Mouse (Mus musculus) gastrocnemius, postnatal 14 days (tissue): Measurements from ENCODE around the gene Srbd1. TPM values are rescaled to one million over a fixed set of nuclear protein-coding genes. Genes with fewer than 3 reads are reported as not detected.

Experiments used
- DNase-seq: peaks from one replicate; pipeline ENCODE4 v3.0.0; 2021; ENCODE audit warnings: mixed read lengths
- intact Hi-C: fragments of 180-260 bp; cut with DNase I; formaldehyde crosslinking; loops from one replicate; pipeline ENCODE4 v1.15.1; 2025; ENCODE audit warnings: low total_unique reads
- total RNA-seq, 2 experiments: library from RNA; stranded (reverse); gene quantifications; 2 replicates each; pipeline ENCODE4 v1.2.3; 2021

Srbd1 gene
- total RNA-seq, 2 experiments from 2014 or later: 6.5 to 7.6 TPM

GRCm38 (mm10) chr17:86040221-86040984 lies 104.6 kb downstream of the Srbd1 start:
- DNase-seq: no peak

GRCm38 (mm10) chr17:86039741-86040140 lies 105.2 kb downstream of the Srbd1 start:
- DNase-seq: no peak
- intact Hi-C loops: no loop called here

More at GRCm38 (mm10) chr17:86040221-86040984, 104.6 kb downstream of the Srbd1 start:
- intact Hi-C loops: no loop called here

GRCm38 (mm10) chr17:86038211-86038648 lies 106.7 kb downstream of the Srbd1 start:
- peak; percentile 14 for DNase-seq
- intact Hi-C loops: no loop called here

GRCm38 (mm10) chr17:86035576-86035975 lies 109.4 kb downstream of the Srbd1 start:
- no peak for DNase-seq
- intact Hi-C loops: no loop called here

- intact Hi-C loops: no loop called here
Measured at GRCm38 (mm10) chr17:86035146-86035545, 109.8 kb downstream of the Srbd1 start.

GRCm38 (mm10) chr17:86034641-86035040 lies 110.3 kb downstream of the Srbd1 start:
- DNase-seq: no peak
- intact Hi-C loops: no loop called here

More at GRCm38 (mm10) chr17:86035146-86035545, 109.8 kb downstream of the Srbd1 start:
- DNase-seq: peak; percentile 8

- DNase-seq: peak; percentile 33
- intact Hi-C loops: no loop called here
Measured at GRCm38 (mm10) chr17:86032113-86032714, 112.8 kb downstream of the Srbd1 start.

GRCm38 (mm10) chr17:86030016-86030415 lies 115.0 kb downstream of the Srbd1 start:
- no peak for DNase-seq
- intact Hi-C loops: no loop called here

DNA sequence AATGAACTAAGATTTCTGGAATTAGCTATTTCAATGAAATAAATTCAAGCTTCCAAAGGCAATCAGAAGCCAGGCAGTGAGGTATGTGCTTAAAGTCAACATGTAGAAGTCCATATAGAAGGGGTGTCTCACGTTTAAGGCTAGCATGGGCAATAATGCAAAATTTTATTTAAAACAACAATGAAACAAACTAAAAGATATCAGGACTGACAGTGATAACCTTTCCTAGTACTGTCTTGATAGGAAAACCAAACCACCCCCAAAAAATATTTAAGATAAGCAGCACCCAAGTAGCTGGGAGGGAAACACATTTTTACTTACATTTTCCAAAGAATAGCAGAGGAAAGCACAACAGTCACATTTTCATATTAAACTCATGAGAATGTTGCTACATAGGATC lies 115.8 kb downstream of the Srbd1 start:
- intact Hi-C loops: no loop called here

GRCm38 (mm10) chr17:86027577-86028199 lies 117.3 kb downstream of the Srbd1 start:
- no peak for DNase-seq
- intact Hi-C loops: no loop called here

More for the DNA sequence above, 115.8 kb downstream of the Srbd1 start:
- no peak for DNase-seq

- DNase-seq: no peak
- intact Hi-C loops: no loop called here
Measured at GRCm38 (mm10) chr17:86024589-86024988, 120.4 kb downstream of the Srbd1 start.

DNA sequence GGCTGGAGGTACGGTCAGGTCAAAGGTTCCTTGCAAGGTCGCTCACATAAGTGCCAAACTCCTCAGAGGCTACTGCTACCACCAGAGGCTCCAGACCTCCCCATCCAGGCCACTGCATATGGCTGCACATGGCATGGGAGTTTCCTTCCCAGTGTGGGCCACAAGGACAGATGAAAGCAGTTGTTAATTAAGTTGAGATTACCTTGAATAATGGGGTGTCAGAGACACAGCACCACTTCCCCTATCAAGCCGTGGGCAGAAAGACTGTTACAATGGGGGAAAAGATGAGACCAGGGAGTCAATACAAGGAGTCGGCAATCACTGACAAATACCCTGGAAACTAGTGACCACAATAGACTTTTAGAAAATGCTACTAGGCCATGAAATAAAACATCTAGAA lies 122.6 kb downstream of the Srbd1 start:
- intact Hi-C loops: no loop called here
- DNase-seq: no peak

DNA sequence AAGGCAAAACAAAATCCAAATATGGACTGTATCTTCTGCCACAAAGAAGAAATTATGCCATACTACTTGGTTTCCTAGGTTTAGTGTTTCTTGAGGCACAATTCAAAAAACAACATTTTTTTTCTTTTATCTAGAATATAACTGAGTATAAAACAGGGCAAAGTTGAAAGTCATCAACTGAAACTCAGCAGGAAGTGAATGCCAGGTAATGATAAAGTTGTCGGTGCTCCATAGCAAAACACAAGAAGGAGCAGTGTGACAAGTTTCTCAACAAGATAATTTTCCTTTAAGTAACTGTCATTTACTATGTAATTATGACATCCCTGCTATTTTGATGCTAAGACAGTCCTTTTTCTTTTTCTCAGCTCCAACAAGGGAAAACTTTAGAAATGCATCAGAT lies 123.2 kb downstream of the Srbd1 start:
- no peak for DNase-seq
- intact Hi-C loops: no loop called here

- intact Hi-C loops: no loop called here
- no peak for DNase-seq
Measured at GRCm38 (mm10) chr17:86021231-86021630, 123.7 kb downstream of the Srbd1 start.

DNA sequence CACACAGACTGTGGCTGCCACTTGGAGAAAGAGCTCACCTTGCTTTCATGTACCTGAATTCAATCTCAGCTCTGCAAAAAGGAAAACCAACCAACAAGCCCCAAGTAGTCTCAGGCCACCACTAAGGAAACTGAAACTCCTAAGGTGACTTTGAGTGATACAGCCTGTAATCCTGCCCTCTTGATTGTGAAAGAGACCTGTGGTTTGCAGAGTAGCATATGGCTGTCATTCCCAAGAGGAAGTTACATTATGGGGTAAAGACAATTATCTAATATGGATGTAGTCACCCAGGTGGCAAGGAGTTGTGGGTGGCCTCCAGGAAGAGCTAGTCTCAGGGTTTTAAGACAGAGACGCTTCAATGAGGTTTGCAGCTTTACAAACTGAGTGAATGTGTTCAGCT lies 125.2 kb downstream of the Srbd1 start:
- DNase-seq: no peak
- intact Hi-C loops: no loop called here

DNA sequence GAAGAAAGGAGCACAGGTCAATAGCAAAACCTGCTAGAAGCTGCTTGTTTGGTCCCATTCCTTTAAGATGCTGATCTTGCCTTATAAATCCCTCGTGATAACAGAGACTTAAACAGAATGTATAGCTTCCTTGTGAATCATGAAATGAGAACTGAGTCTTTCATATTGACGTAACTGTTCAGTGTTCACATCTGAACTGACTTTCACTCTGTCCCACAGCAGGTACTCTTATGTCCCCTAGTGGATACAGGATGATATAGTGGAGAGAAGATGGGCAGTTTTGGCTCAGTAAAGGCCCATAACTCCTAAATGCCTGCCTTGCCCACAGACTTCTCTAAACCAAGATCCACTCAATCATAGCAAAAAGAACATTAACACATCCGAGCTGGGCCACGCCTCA lies 130.7 kb downstream of the Srbd1 start:
- intact Hi-C loops: no loop called here
- DNase-seq: no peak

DNA sequence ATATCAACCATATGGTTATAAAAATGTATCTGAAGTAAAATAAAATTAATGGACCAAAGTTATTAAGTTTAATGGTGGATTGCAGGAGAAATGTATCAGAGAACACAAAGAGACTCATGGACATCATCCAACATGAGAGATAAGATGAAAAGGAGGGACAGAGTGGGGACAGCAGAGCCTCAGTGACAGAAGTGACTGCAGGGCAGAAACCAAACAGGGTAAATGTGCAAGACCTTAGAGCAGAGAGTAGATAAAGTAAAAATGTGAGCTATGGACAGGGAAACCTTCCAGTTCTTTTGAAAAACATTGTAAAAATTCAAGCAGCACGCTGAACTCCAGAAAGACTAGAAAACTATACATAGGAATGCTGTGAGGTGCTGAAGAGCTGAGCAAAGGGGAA lies 132.4 kb downstream of the Srbd1 start:
- intact Hi-C loops: no loop called here

DNA sequence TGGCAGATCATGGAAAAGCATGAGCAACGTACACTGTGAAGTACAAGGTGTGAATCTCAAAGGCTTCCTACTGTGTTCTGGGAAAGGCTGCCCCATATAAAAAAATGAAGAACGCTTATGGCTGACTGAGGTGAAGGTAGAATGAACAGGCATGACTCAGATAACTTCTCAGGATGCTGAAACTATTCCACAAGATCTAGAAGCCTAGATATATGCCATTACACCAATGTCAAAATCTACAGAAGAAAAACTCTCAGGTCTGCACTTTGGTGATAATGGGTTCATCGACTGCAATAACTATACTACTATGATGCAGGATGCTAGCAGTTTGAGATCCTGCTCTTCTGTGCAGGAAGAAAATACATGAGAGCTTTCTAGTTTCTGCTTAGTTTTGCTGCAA lies 133.1 kb downstream of the Srbd1 start:
- no peak for DNase-seq
- intact Hi-C loops: no loop called here

More for the DNA sequence above, 132.4 kb downstream of the Srbd1 start:
- DNase-seq: no peak

DNA sequence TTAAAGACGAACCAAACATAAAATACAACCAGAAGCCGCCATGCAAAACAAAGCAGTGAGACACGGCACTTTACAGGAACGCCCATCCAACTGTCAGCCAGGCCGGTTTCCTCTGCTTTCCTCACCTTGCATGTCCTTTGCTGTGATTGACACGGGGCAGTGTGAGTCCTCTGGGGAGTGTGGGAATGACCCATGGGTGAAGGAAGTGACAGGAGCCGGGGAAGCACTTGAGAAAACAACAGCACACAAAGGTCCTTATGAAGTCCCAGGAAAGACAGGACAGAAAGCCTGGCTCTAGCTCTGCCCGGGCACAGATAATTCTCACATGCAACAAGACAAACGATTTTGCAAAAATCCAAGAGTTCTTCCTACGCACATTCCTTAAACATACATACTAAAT lies 136.6 kb downstream of the Srbd1 start:
- DNase-seq: no peak
- intact Hi-C loops: no loop called here

GRCm38 (mm10) chr17:86002113-86002512 lies 142.9 kb downstream of the Srbd1 start:
- intact Hi-C loops: no loop called here
- DNase-seq: no peak

DNA sequence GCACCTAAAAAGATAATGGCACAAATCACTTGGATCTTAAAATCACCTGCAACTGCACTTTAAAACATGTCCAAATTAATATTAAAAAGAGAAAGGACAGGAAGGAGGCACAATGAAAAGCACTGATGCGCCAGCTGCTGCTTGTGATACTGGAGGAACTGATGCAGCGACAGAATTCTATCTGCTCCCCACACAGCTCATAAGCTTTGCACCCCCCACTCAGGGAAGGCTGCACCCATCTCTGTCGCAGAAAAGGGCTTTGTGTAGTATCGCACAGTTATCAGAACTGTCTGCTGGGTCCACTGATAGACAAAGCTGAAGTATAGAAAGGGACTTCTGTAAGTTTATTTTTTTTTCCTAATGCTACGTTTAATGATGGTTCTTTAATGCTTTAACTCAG lies 143.3 kb downstream of the Srbd1 start:
- DNase-seq: no peak
- intact Hi-C loops: no loop called here
